Mouse (Mus musculus) neural tube, embryonic 11.5 days (tissue): ENCODE data around the gene Anks4b. TPM values are rescaled to one million over a fixed set of nuclear protein-coding genes. Genes with fewer than 3 reads are reported as not detected.

Source experiments
- ATAC-seq: fragments of 200-750 bp; cut with Nextera tagmentation; 2 replicates; pipeline ENCODE4 v1.8.0; 2017; ENCODE audit warnings: moderate number of reproducible peaks, mild to moderate bottlenecking, moderate TSS enrichment, moderate library complexity; ENCODE audit not compliant: insufficient read depth, low FRiP score, low TSS enrichment
- DNase-seq: peaks from one replicate; pipeline ENCODE4 v3.0.0-alpha.2; 2015; ENCODE audit warnings: low spot score
- H3K27ac ChIP-seq: fragments of 300-500 bp; sonication (generic); 2 replicates; pipeline ENCODE4 v1.5.1; 2014; ENCODE audit warnings: low read depth, mild to moderate bottlenecking, low read length
- H3K27me3 ChIP-seq: fragments of 300-500 bp; sonication (generic); 2 replicates; pipeline ENCODE4 v1.6.1; 2014; ENCODE audit warnings: mild to moderate bottlenecking, low read length, mixed read lengths; ENCODE audit not compliant: control insufficient read depth, insufficient read depth
- H3K36me3 ChIP-seq: fragments of 300-500 bp; sonication (generic); 2 replicates; pipeline ENCODE4 v1.6.1; 2014; ENCODE audit warnings: mild to moderate bottlenecking, low read length, moderate library complexity, mixed read lengths; ENCODE audit not compliant: control insufficient read depth, insufficient read depth
- H3K4me1 ChIP-seq: fragments of 300-500 bp; sonication (generic); 2 replicates; pipeline ENCODE4 v1.6.1; 2014; ENCODE audit warnings: low read length, mixed read lengths; ENCODE audit not compliant: control insufficient read depth, insufficient read depth
- H3K4me2 ChIP-seq: fragments of 300-500 bp; sonication (generic); 2 replicates; pipeline ENCODE4 v1.6.1; 2014; ENCODE audit warnings: low read depth, mild to moderate bottlenecking, moderate library complexity
- H3K4me3 ChIP-seq: fragments of 300-500 bp; sonication (generic); 2 replicates; pipeline ENCODE4 v1.5.1; 2014; ENCODE audit warnings: low read depth, low read length
- H3K9ac ChIP-seq: fragments of 300-500 bp; sonication (generic); 2 replicates; pipeline ENCODE4 v1.6.1; 2014; ENCODE audit warnings: mild to moderate bottlenecking, low read length
- H3K9me3 ChIP-seq: fragments of 300-500 bp; sonication (generic); 2 replicates; pipeline ENCODE4 v1.6.1; 2016; ENCODE audit warnings: low read length; ENCODE audit not compliant: control insufficient read depth
- WGBS: fragments of 180-500 bp; shearing (Covaris S2); extraction: QIAGEN DNeasy Blood & Tissue Kit; methylation state at CpG from one replicate; pipeline ENCODE4 v1.1.7; 2014; 5-methylcytosine and 5-hydroxymethylcytosine counted together
- polyA plus RNA-seq: library from polyadenylated mRNA; unstranded; fragments of >200 nt; fragmentation: Nextera tagmentation; extraction: Ambion mirVana; gene quantifications from 2 replicates; pipeline ENCODE4 v1.2.1, GENCODE M21; 2014

The Anks4b gene
- polyA plus RNA-seq, 1 experiment from 2014 or later: not detected

DNA sequence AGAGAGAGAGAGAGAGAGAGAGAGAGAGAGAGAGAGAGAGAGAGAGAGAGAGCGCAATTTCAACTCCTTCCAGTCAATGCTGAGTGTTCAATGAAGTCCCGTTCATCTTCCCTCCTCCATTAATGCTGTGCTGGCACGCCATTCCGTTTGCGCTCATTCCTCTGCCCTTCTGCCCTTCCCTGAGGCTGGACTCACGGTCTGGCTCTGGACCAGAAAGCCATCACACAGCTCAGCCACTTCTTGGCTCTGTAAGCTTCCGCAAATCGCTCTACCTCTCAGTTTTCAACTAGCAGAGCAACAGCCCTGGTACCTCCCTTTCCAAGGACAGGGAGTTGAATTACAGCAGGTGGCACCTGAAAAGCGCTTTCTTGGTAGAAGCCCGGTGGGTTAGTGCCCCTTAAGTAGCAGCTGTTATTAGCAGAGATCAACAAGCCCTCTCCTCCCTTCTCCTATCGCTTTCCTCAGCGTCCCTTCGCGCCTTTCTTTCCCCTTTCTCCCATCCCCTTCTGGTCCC is 27.6 kb downstream of the Anks4b start:
- Histone ChIP-seq H3K4me3 (0 out of 2 replicates have a peak overlapping the region, but pooled peaks have one; percentile 1), H3K27ac (no peak overlapping the region), H3K9ac (no peak overlapping the region), H3K27me3 (peaks cover 3% of the 10 kb centered on the region; the same call in 1 of the 2 replicates), H3K36me3 (no peaks in the 10 kb centered on the region), H3K4me1 (no peaks in the 10 kb centered on the region), H3K9me3 (no peaks in the 10 kb centered on the region), H3K4me2 (peak overlapping the region; percentile 35)
- ATAC-seq (no peak), DNase-seq (peak; percentile 20)
- WGBS: 4% methylated on average over 14 of the region's 14 CpGs

DNA sequence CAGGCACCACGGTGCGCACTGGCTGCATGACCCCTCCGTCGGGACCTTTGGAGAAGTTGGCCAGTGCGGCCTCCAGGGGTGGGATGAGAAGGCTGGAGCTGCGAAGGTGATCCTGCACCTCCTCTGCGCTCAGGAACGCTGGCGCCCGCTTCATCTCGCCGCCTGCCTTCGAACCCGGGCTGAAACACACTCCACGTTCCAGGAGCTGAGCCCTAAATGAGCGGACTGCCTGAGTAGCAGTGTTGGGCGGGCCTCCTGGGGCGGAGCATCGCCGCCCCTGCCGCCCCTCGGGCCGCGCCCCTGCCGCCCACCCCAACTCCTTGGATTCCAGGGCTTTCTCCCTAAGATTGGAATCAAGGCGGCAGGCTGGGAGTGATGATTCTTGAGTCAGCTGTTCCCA is 28.1 kb downstream of the Anks4b start, which contains the start of gene Crym:
Crym (minus strand) TSS at position 341 of the 400 bp plus-strand sequence.
- no peak for ATAC-seq
- H3K9ac ChIP-seq: no peak within 1 kb of the TSS
- no peaks in the 10 kb centered on the region for H3K36me3 ChIP-seq

GRCm38 (mm10) chr7:120203789-120204188 is 30.1 kb downstream of the Anks4b start, which contains the start of gene Abca14:
Abca14 (plus strand) TSS chr7:120203961.
- H3K4me2 ChIP-seq: 0 out of 2 replicates have a peak within 1 kb of the TSS, but pooled peaks have one; percentile 2
- no peaks in the 10 kb centered on the region for H3K4me1 ChIP-seq
- peak; percentile 88 for ATAC-seq
- 6% methylated on average over 26 of the region's 26 CpGs for WGBS
- H3K36me3 ChIP-seq: no peaks in the 10 kb centered on the region
- H3K27me3 ChIP-seq: peaks cover 3% of the 10 kb centered on the region; the same call in 1 of the 2 replicates
- DNase-seq: peak; percentile 86
- H3K27ac ChIP-seq: no peak within 1 kb of the TSS
- no peak within 1 kb of the TSS for H3K9ac ChIP-seq
- H3K4me3 ChIP-seq: no peak within 1 kb of the TSS
- no peaks in the 10 kb centered on the region for H3K9me3 ChIP-seq

More for the DNA sequence above, 28.1 kb downstream of the Anks4b start, which contains the start of gene Crym:
- peak; percentile 19 for DNase-seq
- WGBS: 2% methylated on average over 26 of the region's 26 CpGs
- H3K4me1 ChIP-seq: no peaks in the 10 kb centered on the region
- H3K4me2 ChIP-seq: peak within 1 kb of the TSS; percentile 35
- H3K4me3 ChIP-seq: 0 out of 2 replicates have a peak within 1 kb of the TSS, but pooled peaks have one; percentile 1
- peaks cover 3% of the 10 kb centered on the region; the same call in 1 of the 2 replicates for H3K27me3 ChIP-seq
- H3K27ac ChIP-seq: no peak within 1 kb of the TSS
- no peaks in the 10 kb centered on the region for H3K9me3 ChIP-seq

DNA sequence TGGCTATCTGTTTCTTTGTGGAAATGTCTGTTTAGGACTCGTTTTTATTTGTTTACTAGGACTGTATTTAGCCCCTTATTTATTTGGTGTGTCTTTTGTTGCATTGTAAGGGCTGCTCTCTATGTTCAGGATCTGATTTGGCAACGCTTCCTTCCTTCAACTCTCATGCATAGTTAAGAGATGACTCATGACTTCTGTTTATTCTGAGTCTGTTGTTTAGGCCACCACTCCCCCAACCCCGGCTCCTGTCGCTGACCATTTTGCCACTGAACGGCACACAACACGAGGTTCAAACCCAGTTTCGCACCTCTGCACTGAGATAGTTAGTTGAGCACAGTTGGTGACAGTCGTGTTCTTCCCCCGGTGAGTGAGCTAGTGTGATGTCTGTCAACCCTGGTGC is 32.3 kb downstream of the Anks4b start:
- Histone ChIP-seq H3K4me1 (no peaks in the 10 kb centered on the region), H3K4me3 (no peak overlapping the region), H3K27ac (no peak overlapping the region), H3K9me3 (no peaks in the 10 kb centered on the region), H3K27me3 (peaks cover 3% of the 10 kb centered on the region; the same call in 1 of the 2 replicates), H3K4me2 (no peak overlapping the region), H3K9ac (no peak overlapping the region), H3K36me3 (no peaks in the 10 kb centered on the region)
- DNase-seq (no peak), ATAC-seq (no peak)
- WGBS: 67% methylated on average over 9 of the region's 9 CpGs

GRCm38 (mm10) chr7:120228541-120228940 is 54.9 kb downstream of the Anks4b start:
- Histone ChIP-seq H3K36me3 (no peaks in the 10 kb centered on the region), H3K9me3 (no peaks in the 10 kb centered on the region), H3K4me3 (no peak overlapping the region), H3K9ac (no peak overlapping the region), H3K4me2 (no peak overlapping the region), H3K27ac (no peak overlapping the region), H3K27me3 (no peaks in the 10 kb centered on the region), H3K4me1 (no peaks in the 10 kb centered on the region)
- ATAC-seq (no peak), DNase-seq (no peak)

Other genes starting within 250 kb of the Anks4b start
- 0.18 TPM in 1 of 2 replicates, not detected in the other for gene Dnah3, start 78.6 kb upstream of the Anks4b start, polyA plus RNA-seq
- gene Tmem159, start 71.5 kb upstream of the Anks4b start, polyA plus RNA-seq: 16.6 and 20.5 TPM in 2 replicates
- gene Zp2, start 28.6 kb upstream of the Anks4b start, polyA plus RNA-seq: not detected in 2 replicates
- gene Crym, start 28.3 kb downstream of the Anks4b start, polyA plus RNA-seq: 7.5 and 8.8 TPM in 2 replicates
- gene Abca14, start 30.1 kb downstream of the Anks4b start, polyA plus RNA-seq: not detected in 2 replicates
- not detected in 2 replicates for gene Abca15, start 154.8 kb downstream of the Anks4b start, polyA plus RNA-seq
- not detected in 2 replicates for gene Abca16, start 235.8 kb downstream of the Anks4b start, polyA plus RNA-seq